Mouse (Mus musculus): ENCODE data around the gene Bcl11b.

Gene Bcl11b

GRCm38 (mm10) chr12:108003483-108003882 is at the start of gene Bcl11b:
TSS of gene Bcl11b (minus strand) at chr12:108003602.
- no peak for DNase-seq

- DNase-seq: no peak
These were observed 47.6 kb upstream of the Bcl11b start for GRCm38 (mm10) chr12:108050996-108051395.

- DNase-seq: no peak
These were observed 46.2 kb upstream of the Bcl11b start for GRCm38 (mm10) chr12:108049625-108050024.

GRCm38 (mm10) chr12:108042239-108042571 is 38.8 kb upstream of the Bcl11b start:
- DNase-seq: no peak

- peak; percentile 86 for DNase-seq
These were observed 38.3 kb upstream of the Bcl11b start for GRCm38 (mm10) chr12:108041571-108042238.

- no peak for DNase-seq
These were observed 34.0 kb upstream of the Bcl11b start for GRCm38 (mm10) chr12:108037446-108037845.

- no peak for DNase-seq
These were observed 32.1 kb upstream of the Bcl11b start for GRCm38 (mm10) chr12:108035412-108036078.

GRCm38 (mm10) chr12:108022835-108023615 is 19.6 kb upstream of the Bcl11b start:
- DNase-seq: no peak

- peak; percentile 79 for DNase-seq
These were observed 8.6 kb upstream of the Bcl11b start for GRCm38 (mm10) chr12:108012003-108012402.

GRCm38 (mm10) chr12:108010346-108010745 is 6.9 kb upstream of the Bcl11b start:
- DNase-seq: no peak

- no peak for DNase-seq
These were observed 5.8 kb upstream of the Bcl11b start for GRCm38 (mm10) chr12:108009156-108009555.

- peak; percentile 18 for DNase-seq
These were observed 2.6 kb upstream of the Bcl11b start for GRCm38 (mm10) chr12:108005816-108006626.

- no peak for DNase-seq
These were observed 2.0 kb upstream of the Bcl11b start for GRCm38 (mm10) chr12:108005488-108005800.

GRCm38 (mm10) chr12:108004701-108005487 is 1.5 kb upstream of the Bcl11b start:
- DNase-seq: no peak

GRCm38 (mm10) chr12:108003928-108004327 is 526 bp upstream of the Bcl11b start:
- DNase-seq: no peak

- no peak for DNase-seq
These were observed 789 bp downstream of the Bcl11b start for GRCm38 (mm10) chr12:108002436-108003189.

- no peak for DNase-seq
These were observed 1.6 kb downstream of the Bcl11b start for GRCm38 (mm10) chr12:108001652-108002340.

GRCm38 (mm10) chr12:108000715-108001080 is 2.7 kb downstream of the Bcl11b start:
- no peak for DNase-seq

- no peak for DNase-seq
These were observed 3.4 kb downstream of the Bcl11b start for GRCm38 (mm10) chr12:107999751-108000714.

- peak; percentile 45 for DNase-seq
These were observed 4.7 kb downstream of the Bcl11b start for GRCm38 (mm10) chr12:107998746-107999145.
